Mouse (Mus musculus): ENCODE measurements around the gene Ifna6.
"Not testable (repeated sequence)": the region's sequence is repeated elsewhere in the genome, so short reads cannot be mapped to it uniquely, and the experiment has no call there.

Ifna6 gene

GRCm38 (mm10) chr4:88827116-88827515 lies at the start of gene Ifna6:
TSS of gene Ifna6 (plus strand) at chr4:88827416.
- DNase-seq (ENCODE audit: low spot score) = not testable (repeated sequence)

- DNase-seq (ENCODE audit: low spot score) = not testable (repeated sequence)
Observed at GRCm38 (mm10) chr4:88779550-88779949, 47.7 kb upstream of the Ifna6 start, which contains the start of gene Gm13272. TSS of gene Gm13272 (plus strand) at chr4:88779850.

GRCm38 (mm10) chr4:88780320-88780719 lies 46.9 kb upstream of the Ifna6 start:
- DNase-seq (ENCODE audit: low spot score) = not testable (repeated sequence)

- not testable (repeated sequence) for DNase-seq (ENCODE audit: low spot score)
Observed at GRCm38 (mm10) chr4:88781831-88782230, 45.4 kb upstream of the Ifna6 start, which contains the start of gene Ifnz. TSS of gene Ifnz (plus strand) at chr4:88782131.

- not testable (repeated sequence) for DNase-seq (ENCODE audit: low spot score)
Observed at GRCm38 (mm10) chr4:88782335-88782734, 44.9 kb upstream of the Ifna6 start.

GRCm38 (mm10) chr4:88785409-88785808 lies 41.8 kb upstream of the Ifna6 start, which contains the start of gene Gm13276:
TSS of gene Gm13276 (plus strand) at chr4:88785709.
- not testable (repeated sequence) for DNase-seq (ENCODE audit: low spot score)

- DNase-seq (ENCODE audit: low spot score) = peak; percentile 62
Observed at GRCm38 (mm10) chr4:88788402-88788801, 38.8 kb upstream of the Ifna6 start, which contains the start of gene Gm13277. TSS of gene Gm13277 (plus strand) at chr4:88788632.

- not testable (repeated sequence) for DNase-seq (ENCODE audit: low spot score)
Observed at GRCm38 (mm10) chr4:88791250-88791649, 36.0 kb upstream of the Ifna6 start, which contains the start of gene Gm13278. TSS of gene Gm13278 (plus strand) at chr4:88791550.

- peak; percentile 70 for DNase-seq (ENCODE audit: low spot score)
Observed at GRCm38 (mm10) chr4:88793936-88794675, 33.1 kb upstream of the Ifna6 start, which contains the start of gene Gm13275. TSS of gene Gm13275 (plus strand) at chr4:88794487.

GRCm38 (mm10) chr4:88797097-88797496 lies 30.1 kb upstream of the Ifna6 start, which contains the start of gene Gm13279:
TSS of gene Gm13279 (plus strand) at chr4:88797397.
- not testable (repeated sequence) for DNase-seq (ENCODE audit: low spot score)

- not testable (repeated sequence) for DNase-seq (ENCODE audit: low spot score)
Observed at GRCm38 (mm10) chr4:88799365-88799764, 27.9 kb upstream of the Ifna6 start, which contains the start of gene Gm13285. TSS of gene Gm13285 (plus strand) at chr4:88799665.

- DNase-seq (ENCODE audit: low spot score) = not testable (repeated sequence)
Observed at GRCm38 (mm10) chr4:88802954-88803353, 24.3 kb upstream of the Ifna6 start, which contains the start of gene Gm13287. TSS of gene Gm13287 (plus strand) at chr4:88803254.

GRCm38 (mm10) chr4:88805231-88805630 lies 22.0 kb upstream of the Ifna6 start, which contains the start of gene Gm13288:
TSS of gene Gm13288 (plus strand) at chr4:88805531.
- not testable (repeated sequence) for DNase-seq (ENCODE audit: low spot score)

- DNase-seq (ENCODE audit: low spot score) = peak; percentile 25
Observed at GRCm38 (mm10) chr4:88805761-88806160, 21.5 kb upstream of the Ifna6 start.

GRCm38 (mm10) chr4:88815928-88816327 lies 11.3 kb upstream of the Ifna6 start, which contains the start of gene Ifna7:
TSS of gene Ifna7 (plus strand) at chr4:88816228.
- DNase-seq (ENCODE audit: low spot score) = no peak

- no peak for DNase-seq (ENCODE audit: low spot score)
Observed at GRCm38 (mm10) chr4:88819659-88820058, 7.6 kb upstream of the Ifna6 start, which contains the start of gene Ifna11. TSS of gene Ifna11 (plus strand) at chr4:88819959.

- no peak for DNase-seq (ENCODE audit: low spot score)
Observed at GRCm38 (mm10) chr4:88822995-88823394, 4.2 kb upstream of the Ifna6 start.

GRCm38 (mm10) chr4:88830523-88830922 lies 3.3 kb downstream of the Ifna6 start:
- DNase-seq (ENCODE audit: low spot score) = no peak

- not testable (repeated sequence) for DNase-seq (ENCODE audit: low spot score)
Observed at GRCm38 (mm10) chr4:88835225-88835624, 8.0 kb downstream of the Ifna6 start, which contains the start of gene Ifna5. TSS of gene Ifna5 (plus strand) at chr4:88835525.

- no peak for DNase-seq (ENCODE audit: low spot score)
Observed at GRCm38 (mm10) chr4:88838828-88839227, 11.6 kb downstream of the Ifna6 start.

- DNase-seq (ENCODE audit: low spot score) = no peak
Observed at GRCm38 (mm10) chr4:88840058-88840457, 12.8 kb downstream of the Ifna6 start.

GRCm38 (mm10) chr4:88841438-88841911 lies 14.3 kb downstream of the Ifna6 start, which contains the start of gene Ifna4:
TSS of gene Ifna4 (plus strand) at chr4:88841861.
- no peak for DNase-seq (ENCODE audit: low spot score)

All from ovary, adult 18-20 months (tissue).